Mouse (Mus musculus): ENCODE measurements around the gene Dmap1. TPM values are rescaled to one million over a fixed set of nuclear protein-coding genes. Genes with fewer than 3 reads are reported as not detected.

Dmap1 gene
- polyA plus RNA-seq, 1 experiment from 2014 or later = 67.3 TPM

DNA sequence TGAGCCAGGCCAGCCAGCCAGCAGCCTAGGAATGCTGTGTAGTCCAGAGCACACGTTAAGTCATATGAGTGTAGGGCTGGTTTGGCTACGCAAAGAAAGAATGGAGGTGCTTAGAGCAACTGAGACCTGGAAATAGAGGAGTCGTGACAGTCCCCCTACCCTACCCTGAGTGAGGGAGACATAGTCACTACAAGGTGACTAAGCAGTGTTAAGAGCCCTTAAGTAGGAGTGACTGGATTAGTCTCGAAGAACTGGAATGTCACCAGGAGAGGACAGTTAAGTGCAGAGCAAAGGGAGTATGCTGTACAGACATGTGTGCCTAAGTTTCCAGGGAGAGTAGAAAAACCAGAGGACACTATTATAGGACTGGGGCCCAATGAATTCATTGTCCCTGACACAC lies 45.9 kb downstream of the Dmap1 start:
- Histone ChIP-seq H3K27me3 (ENCODE audit: control insufficient read depth, insufficient read depth, low read length) (no peaks in the 10 kb centered on the region), H3K9me3 (ENCODE audit: control insufficient read depth, low read length) (no peaks in the 10 kb centered on the region), H3K4me2 (replicated peaks; ENCODE audit: low read depth, low read length) (no peak overlapping the region), H3K4me1 (ENCODE audit: control insufficient read depth, insufficient read depth, low read length) (no peaks in the 10 kb centered on the region), H3K4me3 (ENCODE audit: low read length) (no peak overlapping the region), H3K27ac (ENCODE audit: low read depth, low read length) (no peak overlapping the region), H3K36me3 (ENCODE audit: control insufficient read depth, insufficient read depth, low read length) (0 out of 2 replicates have a peak, but pooled peaks cover 2% of the 10 kb centered on the region), H3K9ac (ENCODE audit: low read depth, low read length) (no peak overlapping the region)
- WGBS = 84% methylated on average over 4 of the region's 4 CpGs
- ATAC-seq (ENCODE audit: low FRiP score, low TSS enrichment) = no peak

DNA sequence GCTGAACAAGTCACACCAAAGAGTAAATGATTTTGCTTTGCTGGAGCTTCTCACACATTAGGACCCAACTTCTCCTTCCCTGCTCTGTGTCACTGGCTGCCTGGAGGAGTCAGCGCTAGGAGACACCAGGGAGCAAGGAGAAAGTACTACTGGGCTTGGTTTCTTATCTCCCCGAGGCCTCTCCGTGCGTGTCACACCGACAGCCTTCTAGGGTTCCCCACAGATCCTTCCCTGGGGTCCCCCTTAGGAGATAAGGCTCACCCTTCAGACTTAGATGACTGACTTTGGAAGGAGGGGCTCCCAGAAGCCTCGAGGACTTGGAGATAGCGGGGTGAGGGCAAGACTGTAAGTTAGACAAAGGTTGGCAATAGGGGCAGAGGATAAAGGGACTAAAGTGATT lies 47.4 kb downstream of the Dmap1 start:
- 92% methylated on average over 7 of the region's 7 CpGs for WGBS
- ATAC-seq (ENCODE audit: low FRiP score, low TSS enrichment) = no peak
- Histone ChIP-seq H3K9ac (ENCODE audit: low read depth, low read length) (no peak overlapping the region), H3K27ac (ENCODE audit: low read depth, low read length) (no peak overlapping the region), H3K27me3 (ENCODE audit: control insufficient read depth, insufficient read depth, low read length) (no peaks in the 10 kb centered on the region), H3K36me3 (ENCODE audit: control insufficient read depth, insufficient read depth, low read length) (no peaks in the 10 kb centered on the region), H3K4me3 (ENCODE audit: low read length) (no peak overlapping the region), H3K4me1 (ENCODE audit: control insufficient read depth, insufficient read depth, low read length) (peaks cover 6% of the 10 kb centered on the region; the same call in 1 of the 2 replicates), H3K4me2 (replicated peaks; ENCODE audit: low read depth, low read length) (no peak overlapping the region), H3K9me3 (ENCODE audit: control insufficient read depth, low read length) (no peaks in the 10 kb centered on the region)

DNA sequence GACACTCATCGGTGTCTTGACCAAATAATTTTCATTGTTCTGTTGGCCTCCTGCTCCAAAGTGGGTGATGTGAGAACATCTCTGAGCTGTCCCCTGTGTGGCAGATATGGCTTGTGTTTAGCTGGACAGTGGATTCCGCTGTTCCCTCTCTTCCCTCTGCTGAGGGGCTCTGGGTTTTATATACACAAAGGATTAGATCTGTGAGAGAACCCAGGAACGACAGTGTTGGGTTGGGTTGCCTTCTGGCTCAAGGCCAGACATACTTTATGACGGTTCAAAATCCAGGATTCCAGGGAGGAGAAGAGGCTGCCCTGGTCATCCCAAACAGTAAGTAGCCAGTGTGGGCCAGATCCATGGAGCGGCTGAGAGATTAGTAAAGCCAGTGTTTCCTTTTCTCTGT lies 48.5 kb downstream of the Dmap1 start:
- no peak overlapping the region for H3K27ac ChIP-seq (ENCODE audit: low read depth, low read length)
- H3K4me3 ChIP-seq (ENCODE audit: low read length) = no peak overlapping the region
- no peaks in the 10 kb centered on the region for H3K27me3 ChIP-seq (ENCODE audit: control insufficient read depth, insufficient read depth, low read length)
- H3K4me1 ChIP-seq (ENCODE audit: control insufficient read depth, insufficient read depth, low read length) = peaks cover 10% of the 10 kb centered on the region; the same call in 1 of the 2 replicates
- H3K4me2 ChIP-seq (replicated peaks; ENCODE audit: low read depth, low read length) = no peak overlapping the region
- ATAC-seq (ENCODE audit: low FRiP score, low TSS enrichment) = no peak
- H3K9me3 ChIP-seq (ENCODE audit: control insufficient read depth, low read length) = no peaks in the 10 kb centered on the region
- 76% methylated on average over 5 of the region's 5 CpGs for WGBS
- no peak overlapping the region for H3K9ac ChIP-seq (ENCODE audit: low read depth, low read length)
- no peaks in the 10 kb centered on the region for H3K36me3 ChIP-seq (ENCODE audit: control insufficient read depth, insufficient read depth, low read length)

DNA sequence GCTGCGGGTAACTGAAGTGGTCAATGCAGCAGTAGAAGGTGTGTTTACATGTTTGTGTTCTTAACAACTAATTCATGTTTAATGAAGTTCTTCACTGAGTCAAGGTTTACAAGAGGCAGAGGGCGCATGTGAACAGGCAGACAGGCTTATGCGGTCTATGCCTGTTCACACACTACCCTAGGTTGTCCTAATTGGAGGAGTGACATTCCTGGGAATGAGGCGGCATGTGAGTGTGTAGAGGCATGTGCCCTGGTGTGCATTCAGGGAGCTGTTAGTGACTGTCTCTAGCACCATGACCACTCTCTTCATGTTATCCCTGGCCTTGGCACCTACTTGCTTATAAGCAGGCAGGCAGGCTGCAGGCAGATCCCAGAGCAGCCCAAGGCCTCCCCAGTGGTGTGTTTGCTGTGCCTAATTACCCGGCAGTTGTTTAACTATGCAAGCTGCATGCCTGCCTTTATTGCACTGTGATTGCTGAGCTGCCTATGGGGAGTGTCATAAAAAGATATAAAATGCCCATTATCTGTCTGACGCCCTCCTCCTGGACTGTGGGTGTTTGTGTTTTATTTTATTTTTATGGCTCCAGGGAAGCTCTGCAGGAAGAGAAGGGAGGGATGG lies 51.9 kb downstream of the Dmap1 start:
- H3K4me3 ChIP-seq (ENCODE audit: low read length) = no peak overlapping the region
- H3K9me3 ChIP-seq (ENCODE audit: control insufficient read depth, low read length) = no peaks in the 10 kb centered on the region
- H3K27me3 ChIP-seq (ENCODE audit: control insufficient read depth, insufficient read depth, low read length) = no peaks in the 10 kb centered on the region
- no peak overlapping the region for H3K27ac ChIP-seq (ENCODE audit: low read depth, low read length)
- peaks cover 10% of the 10 kb centered on the region; the same call in 1 of the 2 replicates for H3K4me1 ChIP-seq (ENCODE audit: control insufficient read depth, insufficient read depth, low read length)
- WGBS = 44% methylated on average over 6 of the region's 6 CpGs
- H3K36me3 ChIP-seq (ENCODE audit: control insufficient read depth, insufficient read depth, low read length) = no peaks in the 10 kb centered on the region
- ATAC-seq (ENCODE audit: low FRiP score, low TSS enrichment) = peak; percentile 46; the same call in 1 of the 2 replicates
- no peak overlapping the region for H3K9ac ChIP-seq (ENCODE audit: low read depth, low read length)
- no peak overlapping the region for H3K4me2 ChIP-seq (replicated peaks; ENCODE audit: low read depth, low read length)

DNA sequence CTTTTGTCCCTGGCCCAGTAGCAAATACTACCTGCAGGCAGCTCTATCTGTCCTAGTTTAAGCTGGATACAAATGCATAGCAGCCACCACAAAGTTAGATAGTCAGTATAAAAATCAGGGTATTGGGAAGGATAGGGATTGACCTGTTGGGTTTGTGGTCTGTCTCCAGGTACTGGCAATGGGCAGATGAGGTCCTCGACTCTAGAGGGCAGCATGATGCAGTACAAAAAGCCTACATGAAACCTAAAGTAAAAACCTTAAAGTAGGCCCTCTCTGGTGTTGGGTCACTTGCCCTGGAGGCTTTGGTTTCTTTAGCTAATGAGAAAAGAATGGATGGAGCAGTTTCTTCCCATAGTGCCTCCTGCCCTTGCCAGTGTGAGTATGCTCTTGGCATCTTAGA lies 53.6 kb downstream of the Dmap1 start:
- Histone ChIP-seq H3K4me3 (ENCODE audit: low read length) (no peak overlapping the region), H3K4me1 (ENCODE audit: control insufficient read depth, insufficient read depth, low read length) (peaks cover 21% of the 10 kb centered on the region), H3K9me3 (ENCODE audit: control insufficient read depth, low read length) (no peaks in the 10 kb centered on the region), H3K27ac (ENCODE audit: low read depth, low read length) (no peak overlapping the region), H3K4me2 (replicated peaks; ENCODE audit: low read depth, low read length) (no peak overlapping the region), H3K27me3 (ENCODE audit: control insufficient read depth, insufficient read depth, low read length) (no peaks in the 10 kb centered on the region), H3K9ac (ENCODE audit: low read depth, low read length) (no peak overlapping the region), H3K36me3 (ENCODE audit: control insufficient read depth, insufficient read depth, low read length) (no peaks in the 10 kb centered on the region)
- ATAC-seq (ENCODE audit: low FRiP score, low TSS enrichment) = no peak
- WGBS = 28% methylated on average over 1 of the region's 1 CpGs

Other genes with a start within 250 kb of the Dmap1 start
- 50.8 and 59.3 TPM in 2 replicates for gene Rnf220, start 185.2 kb downstream of the Dmap1 start, polyA plus RNA-seq (2014; fragmentation: Nextera tagmentation; extraction: Ambion mirVana)
- 138 and 161 TPM in 2 replicates for gene Eri3, start 131.9 kb downstream of the Dmap1 start, polyA plus RNA-seq (2014; fragmentation: Nextera tagmentation; extraction: Ambion mirVana)
- not detected in 2 replicates for gene Gm12845, start 42.1 kb upstream of the Dmap1 start, polyA plus RNA-seq (2014; fragmentation: Nextera tagmentation; extraction: Ambion mirVana)
- not detected in 2 replicates for gene Klf17, start 83.4 kb upstream of the Dmap1 start, polyA plus RNA-seq (2014; fragmentation: Nextera tagmentation; extraction: Ambion mirVana)
- 9.4 and 11.0 TPM in 2 replicates for gene Slc6a9, start 152.2 kb upstream of the Dmap1 start, polyA plus RNA-seq (2014; fragmentation: Nextera tagmentation; extraction: Ambion mirVana)
- 1.8 and 2.0 TPM in 2 replicates for gene Ccdc24, start 190.3 kb upstream of the Dmap1 start, polyA plus RNA-seq (2014; fragmentation: Nextera tagmentation; extraction: Ambion mirVana)
- gene B4galt2, start 201.2 kb upstream of the Dmap1 start, polyA plus RNA-seq (2014; fragmentation: Nextera tagmentation; extraction: Ambion mirVana) = 30.9 and 31.5 TPM in 2 replicates
- gene Atp6v0b, start 205.1 kb upstream of the Dmap1 start, polyA plus RNA-seq (2014; fragmentation: Nextera tagmentation; extraction: Ambion mirVana) = 182 and 213 TPM in 2 replicates
- gene Dph2, start 209.8 kb upstream of the Dmap1 start, polyA plus RNA-seq (2014; fragmentation: Nextera tagmentation; extraction: Ambion mirVana) = 19.1 and 22.0 TPM in 2 replicates
- gene Ipo13, start 232.7 kb upstream of the Dmap1 start, polyA plus RNA-seq (2014; fragmentation: Nextera tagmentation; extraction: Ambion mirVana) = 29.0 and 40.1 TPM in 2 replicates
- 2.7 and 3.0 TPM in 2 replicates for gene Artn, start 247.5 kb upstream of the Dmap1 start, polyA plus RNA-seq (2014; fragmentation: Nextera tagmentation; extraction: Ambion mirVana)